Mouse (Mus musculus): Measurements from ENCODE around the gene Psmb8. TPM values are rescaled to one million over a fixed set of nuclear protein-coding genes. Genes with fewer than 3 reads are reported as not detected.
A peak's percentile ranks its signal among the peaks of the same experiment; 100 is the strongest.

Psmb8 gene
- polyA plus RNA-seq (2012; rRNA removed), result 391 and 440 TPM in 2 replicates

GRCm38 (mm10) chr17:34196941-34197894 is at the start of gene Psmb8:
Gene Psmb8 (plus strand): TSS chr17:34197721.
- 15% methylated on average over 41 of the region's 41 CpGs for WGBS
- DNase-seq (ENCODE audit: low read depth, low spot score), result peak; percentile 88

GRCm38 (mm10) chr17:34152923-34153322 is 44.6 kb upstream of the Psmb8 start, which contains the start of gene H2-DMb1:
Gene H2-DMb1 (plus strand): TSS chr17:34153072.
- DNase-seq (ENCODE audit: low read depth, low spot score), result peak; percentile 40

GRCm38 (mm10) chr17:34155534-34155933 is 42.0 kb upstream of the Psmb8 start:
- no peak for DNase-seq (ENCODE audit: low read depth, low spot score)
- 46% methylated on average over 5 of the region's 5 CpGs for WGBS

More at GRCm38 (mm10) chr17:34152923-34153322, 44.6 kb upstream of the Psmb8 start, which contains the start of gene H2-DMb1:
- WGBS, result 41% methylated on average over 4 of the region's 4 CpGs

GRCm38 (mm10) chr17:34164202-34164895 is 33.2 kb upstream of the Psmb8 start:
- WGBS, result 40% methylated on average over 9 of the region's 9 CpGs
- DNase-seq (ENCODE audit: low read depth, low spot score), result no peak

GRCm38 (mm10) chr17:34165033-34165730 is 32.3 kb upstream of the Psmb8 start:
- no peak for DNase-seq (ENCODE audit: low read depth, low spot score)
- WGBS, result 68% methylated on average over 6 of the region's 6 CpGs

- WGBS, result 0% methylated on average over 2 of the region's 2 CpGs
- DNase-seq (ENCODE audit: low read depth, low spot score), result no peak
Observed at GRCm38 (mm10) chr17:34169279-34169678, 28.2 kb upstream of the Psmb8 start.

GRCm38 (mm10) chr17:34170487-34170876 is 27.0 kb upstream of the Psmb8 start:
- DNase-seq (ENCODE audit: low read depth, low spot score), result no peak
- 15% methylated on average over 4 of the region's 4 CpGs for WGBS

- no peak for DNase-seq (ENCODE audit: low read depth, low spot score)
- WGBS, result 33% methylated on average over 13 of the region's 13 CpGs
Observed at GRCm38 (mm10) chr17:34170877-34171498, 26.5 kb upstream of the Psmb8 start.

GRCm38 (mm10) chr17:34172528-34172927 is 25.0 kb upstream of the Psmb8 start:
- DNase-seq (ENCODE audit: low read depth, low spot score), result no peak
- WGBS, result 96% methylated on average over 5 of the region's 5 CpGs

GRCm38 (mm10) chr17:34174075-34174474 is 23.4 kb upstream of the Psmb8 start:
- 37% methylated on average over 1 of the region's 1 CpGs for WGBS
- DNase-seq (ENCODE audit: low read depth, low spot score), result no peak

GRCm38 (mm10) chr17:34177179-34177578 is 20.3 kb upstream of the Psmb8 start:
- DNase-seq (ENCODE audit: low read depth, low spot score), result no peak
- WGBS, result 72% methylated on average over 4 of the region's 4 CpGs

- DNase-seq (ENCODE audit: low read depth, low spot score), result no peak
- 51% methylated on average over 6 of the region's 6 CpGs for WGBS
Observed at GRCm38 (mm10) chr17:34179019-34179418, 18.5 kb upstream of the Psmb8 start.

- WGBS, result 60% methylated on average over 13 of the region's 13 CpGs
- no peak for DNase-seq (ENCODE audit: low read depth, low spot score)
Observed at GRCm38 (mm10) chr17:34179913-34180859, 17.3 kb upstream of the Psmb8 start.

GRCm38 (mm10) chr17:34183564-34184219 is 13.8 kb upstream of the Psmb8 start:
- DNase-seq (ENCODE audit: low read depth, low spot score), result no peak
- 74% methylated on average over 15 of the region's 15 CpGs for WGBS

- no peak for DNase-seq (ENCODE audit: low read depth, low spot score)
- 93% methylated on average over 9 of the region's 9 CpGs for WGBS
Observed at GRCm38 (mm10) chr17:34185526-34185925, 12.0 kb upstream of the Psmb8 start.

- no peak for DNase-seq (ENCODE audit: low read depth, low spot score)
- WGBS, result 1% methylated on average over 14 of the region's 14 CpGs
Observed at GRCm38 (mm10) chr17:34186885-34187260, 10.6 kb upstream of the Psmb8 start.

- WGBS, result under 1% methylated on average over 46 of the region's 46 CpGs
- DNase-seq (ENCODE audit: low read depth, low spot score), result peak; percentile 97
Observed at GRCm38 (mm10) chr17:34187261-34187916, 10.1 kb upstream of the Psmb8 start, which contains the start of the genes Tap1 and Psmb9. Gene Tap1 (plus strand): TSS chr17:34187553. Gene Psmb9 (minus strand): TSS chr17:34187764.

All from large intestine, adult 2 months (tissue).